Mouse (Mus musculus) liver, postnatal 0 days (tissue): ENCODE results near the gene Sdr9c7.

Experiments used
- CTCF ChIP-seq: sonication (generic); IDR thresholded peaks from 2 replicates; pipeline ENCODE4 v1.5.1; 2016; ENCODE audit warnings: antibody characterized with exemption, low read depth
- EP300 ChIP-seq: IDR thresholded peaks from 2 replicates; pipeline ENCODE4 v1.6.1; 2016; ENCODE audit warnings: antibody characterized with exemption, low read depth, mild to moderate bottlenecking

GRCm38 (mm10) chr10:127898218-127898617 is at the start of gene Sdr9c7:
- TF ChIP-seq CTCF, result no peak
- TF ChIP-seq EP300, result no peak
